Mouse (Mus musculus) heart, postnatal 0 days (tissue): ENCODE data around the gene Dpp6.

Experiments
- CTCF ChIP-seq: IDR thresholded peaks from 2 replicates; pipeline ENCODE4 v1.5.1; 2016; ENCODE audit warnings: antibody characterized with exemption, control low read depth, low read depth
- EP300 ChIP-seq: IDR thresholded peaks from 2 replicates; pipeline ENCODE4 v1.6.1; 2016; ENCODE audit warnings: antibody characterized with exemption, low read depth

- TF ChIP-seq EP300 (no peak), CTCF (no peak)
These were observed 438.2 kb downstream of the Dpp6 start for GRCm38 (mm10) chr5:27255247-27255646.
